Comparison of ENCODE assay signal across 25 mouse cellular contexts in genomic region chr2:98143711-98144110, GRCm38 (mm10).
DNase-seq lines count a peak whose midpoint lies in the region; ATAC-seq and TF ChIP-seq lines count a peak whose summit lies in the region.
"Had no signal": no experiment of that assay in that cellular context is flagged by ENCODE, and none has a peak within 500 bp of the region (broad histone marks: within the 10 kb centered on the region; RNA-seq: fewer than 3 reads in every experiment).

No protein-coding gene starts in this region.

- no peak overlapping the region for H3K4me3 ChIP-seq in hindbrain, postnatal 0 days (ENCODE audit: low read length)
- H3K4me3 ChIP-seq in hindbrain, embryonic 12.5 days = no peak overlapping the region
- no peak overlapping the region for H3K4me3 ChIP-seq in E14TG2a.4 (replicated peaks; ENCODE audit: low read length)
- no peak overlapping the region for H3K4me3 ChIP-seq in stomach, postnatal 0 days (ENCODE audit: low read depth, low read length)
- no peak overlapping the region for H3K4me3 ChIP-seq in intestine, postnatal 0 days (ENCODE audit: low read depth, low read length)
- H3K4me3 ChIP-seq: forebrain, embryonic 10.5 days; forebrain, embryonic 13.5 days; heart, adult 2 months; heart, embryonic 10.5 days; heart, embryonic 13.5 days; hindbrain, embryonic 15.5 days had no signal

- no peak for ATAC-seq in hindbrain, postnatal 0 days
- ATAC-seq in hindbrain, embryonic 12.5 days (ENCODE audit: low FRiP score) = no peak
- no peak for ATAC-seq in stomach, postnatal 0 days (ENCODE audit: low FRiP score, low TSS enrichment)
- ATAC-seq in intestine, postnatal 0 days = no peak
- no peak for ATAC-seq in granulocyte monocyte progenitor cell, adult 5-6 weeks (replicated peaks; ENCODE audit: poor library complexity, severe bottlenecking)
- ATAC-seq: forebrain, embryonic 13.5 days; forebrain, embryonic 16.5 days; intestine, embryonic 16.5 days had no signal

- no peak for TF ChIP-seq EP300 in stomach, postnatal 0 days (optimal IDR thresholded peaks at IDR 0.05)

- no peaks in the 10 kb centered on the region for H3K27me3 ChIP-seq in hindbrain, postnatal 0 days (ENCODE audit: insufficient read depth, low read length)
- no peaks in the 10 kb centered on the region for H3K27me3 ChIP-seq in hindbrain, embryonic 12.5 days
- no peaks in the 10 kb centered on the region for H3K27me3 ChIP-seq in E14TG2a.4 (ENCODE audit: insufficient read depth, low read length)
- no peaks in the 10 kb centered on the region for H3K27me3 ChIP-seq in stomach, postnatal 0 days (ENCODE audit: control insufficient read depth, insufficient read depth, low read length)
- H3K27me3 ChIP-seq in intestine, postnatal 0 days (replicated peaks; ENCODE audit: control insufficient read depth, insufficient read depth, low read length) = no peaks in the 10 kb centered on the region
- H3K27me3 ChIP-seq: forebrain, embryonic 13.5 days; heart, embryonic 13.5 days; hindbrain, embryonic 15.5 days had no signal

- DNase-seq in hindbrain, postnatal 0 days (ENCODE audit: low spot score) = no peak
- peak; percentile 30 for DNase-seq in R1 (ENCODE audit: low read depth, low spot score)
- DNase-seq in stomach, postnatal 0 days (ENCODE audit: low spot score) = no peak
- DNase-seq: adrenal gland, adult 2 months; adrenal gland, postnatal 14 days; cerebellum, adult 11-12 months; cerebellum, adult 8-10 months; cerebellum, postnatal 10 days; cerebellum, postnatal 36 days; embryo, embryonic 11 days; gastrocnemius, postnatal 25 days; heart, adult 2 months; heart, postnatal 14 days; heart, postnatal 4 days had no signal

- TF ChIP-seq CTCF in hindbrain, postnatal 0 days (IDR thresholded peaks at IDR 0.05; ENCODE audit: low read depth) = peak; percentile 14; the same call in 1 of the 2 replicates
- peak; percentile 58 for TF ChIP-seq CTCF in E14TG2a.4 (conservative IDR thresholded peaks at IDR 0.05; ENCODE audit: low read length)
- peak; percentile 19; the same call in 1 of the 2 replicates for TF ChIP-seq CTCF in stomach, postnatal 0 days (IDR thresholded peaks at IDR 0.05; ENCODE audit: low read depth)
- no peak for TF ChIP-seq CTCF in intestine, postnatal 0 days (IDR thresholded peaks at IDR 0.05; ENCODE audit: low read depth)

- no peak overlapping the region for H3K27ac ChIP-seq in hindbrain, postnatal 0 days
- H3K27ac ChIP-seq in hindbrain, embryonic 12.5 days = no peak overlapping the region
- no peak overlapping the region for H3K27ac ChIP-seq in stomach, postnatal 0 days (replicated peaks)
- H3K27ac ChIP-seq in intestine, postnatal 0 days (ENCODE audit: low read depth, low read length) = no peak overlapping the region
- H3K27ac ChIP-seq: forebrain, embryonic 10.5 days; forebrain, embryonic 13.5 days; heart, adult 2 months; heart, embryonic 10.5 days; heart, embryonic 13.5 days; hindbrain, embryonic 15.5 days had no signal

- H3K36me3 ChIP-seq in hindbrain, postnatal 0 days (ENCODE audit: insufficient read depth, low read length) = no peaks in the 10 kb centered on the region
- no peaks in the 10 kb centered on the region for H3K36me3 ChIP-seq in hindbrain, embryonic 12.5 days
- H3K36me3 ChIP-seq in E14TG2a.4 (ENCODE audit: insufficient read depth, low read length) = no peaks in the 10 kb centered on the region
- no peaks in the 10 kb centered on the region for H3K36me3 ChIP-seq in stomach, postnatal 0 days (ENCODE audit: control insufficient read depth, insufficient read depth, low read length)
- H3K36me3 ChIP-seq in intestine, postnatal 0 days (ENCODE audit: control insufficient read depth, insufficient read depth) = no peaks in the 10 kb centered on the region
- H3K36me3 ChIP-seq: forebrain, embryonic 10.5 days; heart, embryonic 10.5 days; heart, embryonic 13.5 days; hindbrain, embryonic 15.5 days had no signal

- H3K4me1 ChIP-seq in hindbrain, postnatal 0 days (ENCODE audit: insufficient read depth, low read length) = no peaks in the 10 kb centered on the region
- H3K4me1 ChIP-seq in hindbrain, embryonic 12.5 days = no peaks in the 10 kb centered on the region
- H3K4me1 ChIP-seq in E14TG2a.4 (replicated peaks; ENCODE audit: low read depth, low read length) = no peaks in the 10 kb centered on the region
- no peaks in the 10 kb centered on the region for H3K4me1 ChIP-seq in stomach, postnatal 0 days (replicated peaks; ENCODE audit: control insufficient read depth, insufficient read depth)
- no peaks in the 10 kb centered on the region for H3K4me1 ChIP-seq in intestine, postnatal 0 days (replicated peaks; ENCODE audit: control insufficient read depth, insufficient read depth, low read length)
- H3K4me1 ChIP-seq: forebrain, embryonic 10.5 days; forebrain, embryonic 13.5 days; heart, embryonic 10.5 days; heart, embryonic 13.5 days; hindbrain, embryonic 15.5 days had no signal

- no peak overlapping the region for H3K4me2 ChIP-seq in hindbrain, postnatal 0 days (ENCODE audit: low read depth, low read length)
- no peak overlapping the region for H3K4me2 ChIP-seq in hindbrain, embryonic 12.5 days (replicated peaks)
- no peak overlapping the region for H3K4me2 ChIP-seq in stomach, postnatal 0 days (replicated peaks; ENCODE audit: low read depth)
- no peak overlapping the region for H3K4me2 ChIP-seq in intestine, postnatal 0 days (replicated peaks; ENCODE audit: low read depth)
- H3K4me2 ChIP-seq: forebrain, embryonic 13.5 days; heart, embryonic 13.5 days; hindbrain, embryonic 15.5 days had no signal

- no peak overlapping the region for H3K9ac ChIP-seq in hindbrain, postnatal 0 days (replicated peaks; ENCODE audit: low read length)
- no peak overlapping the region for H3K9ac ChIP-seq in hindbrain, embryonic 12.5 days
- no peak overlapping the region for H3K9ac ChIP-seq in stomach, postnatal 0 days (ENCODE audit: low read length)
- H3K9ac ChIP-seq in intestine, postnatal 0 days (ENCODE audit: low read depth, low read length) = no peak overlapping the region
- H3K9ac ChIP-seq: forebrain, embryonic 13.5 days; heart, embryonic 13.5 days; hindbrain, embryonic 15.5 days had no signal

- H3K9me3 ChIP-seq in hindbrain, postnatal 0 days (ENCODE audit: low read length) = no peaks in the 10 kb centered on the region
- H3K9me3 ChIP-seq in hindbrain, embryonic 12.5 days (replicated peaks) = no peaks in the 10 kb centered on the region
- no peaks in the 10 kb centered on the region for H3K9me3 ChIP-seq in E14TG2a.4 (ENCODE audit: low read length)
- no peaks in the 10 kb centered on the region for H3K9me3 ChIP-seq in stomach, postnatal 0 days (ENCODE audit: control insufficient read depth, low read length)
- H3K9me3 ChIP-seq in intestine, postnatal 0 days (ENCODE audit: control insufficient read depth) = no peaks in the 10 kb centered on the region
- H3K9me3 ChIP-seq: forebrain, embryonic 10.5 days; forebrain, embryonic 13.5 days; heart, embryonic 10.5 days; hindbrain, embryonic 15.5 days had no signal
